Mouse (Mus musculus) E14TG2a.4 (cell line): ENCODE measurements around the gene Ripor3.

Experiments
- CTCF ChIP-seq: conservative IDR thresholded peaks from 2 replicates; pipeline ENCODE4 v1.5.1; 2014; ENCODE audit warnings: low read length
- POU5F1 ChIP-seq: IDR thresholded peaks from 2 replicates; pipeline ENCODE4 v1.6.1; 2014; ENCODE audit warnings: low read length, borderline replicate concordance

GRCm38 (mm10) chr2:168040751-168041150 lies 30.3 kb upstream of the Ripor3 start:
- TF ChIP-seq CTCF, result no peak
- TF ChIP-seq POU5F1, result no peak
